Mouse (Mus musculus) common myeloid progenitor, adult 5-6 weeks (primary cell): ENCODE measurements around the gene Sdk2. TPM values are rescaled to one million over a fixed set of nuclear protein-coding genes. Genes with fewer than 3 reads are reported as not detected.

ENCODE experiments used
- ATAC-seq: replicated peaks from 2 replicates; pipeline ENCODE4 v1.8.0; 2016; ENCODE audit warnings: low read depth, mild to moderate bottlenecking, moderate TSS enrichment, inconsistent platforms; ENCODE audit not compliant: poor library complexity, severe bottlenecking
- total RNA-seq: library from RNA; stranded (forward); fragments of 200-1000, 187-1606 nt; gene quantifications from 2 replicates; pipeline ENCODE4 v1.2.3, GENCODE M21; 2017

Gene Sdk2
- total RNA-seq, 1 experiment from 2014 or later, result not detected

- ATAC-seq, result peak; percentile 13
Measured at GRCm38 (mm10) chr11:113803321-113803941, 263.4 kb downstream of the Sdk2 start.

GRCm38 (mm10) chr11:113802456-113802855 lies 264.4 kb downstream of the Sdk2 start:
- peak; percentile 53 for ATAC-seq

GRCm38 (mm10) chr11:113800026-113800425 lies 266.8 kb downstream of the Sdk2 start:
- ATAC-seq, result no peak

- no peak for ATAC-seq
Measured at GRCm38 (mm10) chr11:113799041-113799447, 267.8 kb downstream of the Sdk2 start.

GRCm38 (mm10) chr11:113798011-113798410 lies 268.8 kb downstream of the Sdk2 start:
- no peak for ATAC-seq

- no peak for ATAC-seq
Measured at GRCm38 (mm10) chr11:113797014-113797983, 269.5 kb downstream of the Sdk2 start.

- ATAC-seq, result no peak
Measured at GRCm38 (mm10) chr11:113795846-113796245, 271.0 kb downstream of the Sdk2 start.

GRCm38 (mm10) chr11:113791357-113792215 lies 275.3 kb downstream of the Sdk2 start:
- ATAC-seq, result 0 out of 2 replicates have a peak, but pooled peaks have one; percentile 26

GRCm38 (mm10) chr11:113789101-113789500 lies 277.7 kb downstream of the Sdk2 start:
- no peak for ATAC-seq

- peak; percentile 76 for ATAC-seq
Measured at GRCm38 (mm10) chr11:113788183-113788789, 278.6 kb downstream of the Sdk2 start.

- peak; percentile 12; the same call in 1 of the 2 replicates for ATAC-seq
Measured at GRCm38 (mm10) chr11:113787432-113788182, 279.2 kb downstream of the Sdk2 start.

GRCm38 (mm10) chr11:113787009-113787408 lies 279.8 kb downstream of the Sdk2 start:
- peak; percentile 43 for ATAC-seq

- ATAC-seq, result no peak
Measured at GRCm38 (mm10) chr11:113786395-113786794, 280.5 kb downstream of the Sdk2 start.

- no peak for ATAC-seq
Measured at GRCm38 (mm10) chr11:113785406-113786171, 281.3 kb downstream of the Sdk2 start.

- no peak for ATAC-seq
Measured at GRCm38 (mm10) chr11:113784656-113785396, 282.0 kb downstream of the Sdk2 start.

- no peak for ATAC-seq
Measured at GRCm38 (mm10) chr11:113782496-113782895, 284.4 kb downstream of the Sdk2 start.

- no peak for ATAC-seq
Measured at GRCm38 (mm10) chr11:113782006-113782405, 284.8 kb downstream of the Sdk2 start.

GRCm38 (mm10) chr11:113779680-113780041 lies 287.2 kb downstream of the Sdk2 start:
- ATAC-seq, result 0 out of 2 replicates have a peak, but pooled peaks have one; percentile 13
